Mouse (Mus musculus): ENCODE data around the gene Olfr1396. TPM values are rescaled to one million over a fixed set of nuclear protein-coding genes. Genes with fewer than 3 reads are reported as not detected.

Olfr1396 gene
- polyA plus RNA-seq, 1 experiment from 2014 or later, result not detected

DNA sequence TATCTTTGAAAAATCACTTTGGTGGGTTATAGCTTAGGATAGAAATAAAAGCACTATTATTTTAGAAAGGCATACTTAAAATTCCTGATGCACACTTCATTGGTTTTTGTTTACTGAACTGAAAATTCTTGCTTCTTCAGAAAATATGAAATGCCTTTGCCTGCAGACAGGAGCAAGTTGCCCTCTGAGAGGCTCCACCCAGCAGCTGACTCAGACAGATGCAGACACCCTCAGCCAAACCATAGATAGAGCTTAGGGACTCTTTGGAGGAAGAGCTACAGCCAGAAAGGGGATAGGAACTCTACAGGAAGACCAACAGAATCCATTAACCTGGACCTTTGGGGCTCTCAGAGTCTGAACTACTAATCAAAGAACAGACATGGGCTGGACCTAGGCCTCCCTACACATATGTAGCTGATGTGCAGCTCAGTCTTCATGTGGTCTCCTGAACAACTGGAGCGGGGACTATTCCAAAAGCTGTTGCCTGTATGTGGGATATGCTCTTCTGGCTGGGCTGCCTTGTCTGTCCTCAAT, 22.6 kb downstream of the Olfr1396 start:
- Histone ChIP-seq H3K4me3 (ENCODE audit: low read depth, low read length) (no peak overlapping the region), H3K9ac (ENCODE audit: low read length) (no peak overlapping the region), H3K9me3 (ENCODE audit: control insufficient read depth, low read length) (no peaks in the 10 kb centered on the region), H3K4me2 (no peak overlapping the region), H3K27me3 (ENCODE audit: control insufficient read depth, insufficient read depth, low read length) (no peaks in the 10 kb centered on the region), H3K4me1 (ENCODE audit: control insufficient read depth, insufficient read depth, low read length) (no peaks in the 10 kb centered on the region; the same call in 1 of the 2 replicates), H3K36me3 (ENCODE audit: control insufficient read depth, insufficient read depth, low read length) (no peaks in the 10 kb centered on the region), H3K27ac (ENCODE audit: low read depth, low read length) (no peak overlapping the region)
- WGBS, result 92% methylated on average over 1 of the region's 1 CpGs
- no peak for DNase-seq (ENCODE audit: low spot score, missing footprints)
- no peak for ATAC-seq (ENCODE audit: low FRiP score)

DNA sequence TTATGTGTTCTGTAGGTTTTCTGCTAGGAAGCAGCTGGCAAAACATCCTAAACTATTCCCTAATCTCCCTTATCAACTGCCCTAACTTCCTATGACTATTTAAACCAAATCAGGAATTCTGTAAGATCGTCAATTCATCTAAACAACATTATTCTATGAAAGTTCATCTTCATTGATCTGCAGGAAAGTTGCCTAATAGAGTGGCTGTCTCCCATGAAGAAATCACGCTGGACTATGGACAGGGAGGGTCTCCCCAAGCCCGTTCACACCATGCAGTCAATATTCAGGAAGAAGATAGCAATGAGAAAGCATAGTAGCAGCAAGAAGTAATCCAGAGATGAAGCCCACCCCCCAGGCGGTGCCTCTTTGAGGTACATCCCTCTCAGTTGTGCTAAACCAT, 23.5 kb downstream of the Olfr1396 start:
- Histone ChIP-seq H3K9me3 (ENCODE audit: control insufficient read depth, low read length) (no peaks in the 10 kb centered on the region), H3K27me3 (ENCODE audit: control insufficient read depth, insufficient read depth, low read length) (no peaks in the 10 kb centered on the region)

DNA sequence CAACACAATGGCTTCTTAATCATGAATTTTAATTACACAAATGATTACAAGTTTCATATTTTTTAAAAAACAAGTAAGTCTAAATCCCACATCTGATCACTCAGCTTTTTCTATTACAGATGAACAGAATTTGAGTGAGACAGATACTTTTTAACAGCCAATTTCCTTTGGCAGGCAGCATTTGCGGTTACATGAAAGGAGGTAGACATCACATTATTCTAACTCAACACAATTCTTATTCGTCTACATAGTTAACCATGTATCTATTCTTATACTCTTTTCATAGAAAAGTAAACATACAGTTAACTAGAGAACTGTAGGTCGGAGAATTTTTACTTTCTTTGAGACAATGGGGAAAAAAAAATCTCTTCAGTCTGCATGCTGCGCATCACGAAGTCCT, 24.1 kb downstream of the Olfr1396 start:
- H3K4me1 ChIP-seq (ENCODE audit: control insufficient read depth, insufficient read depth, low read length), result no peaks in the 10 kb centered on the region; the same call in 1 of the 2 replicates
- WGBS, result 94% methylated on average over 5 of the region's 5 CpGs
- H3K9me3 ChIP-seq (ENCODE audit: control insufficient read depth, low read length), result no peaks in the 10 kb centered on the region
- no peak overlapping the region for H3K27ac ChIP-seq (ENCODE audit: low read depth, low read length)
- H3K9ac ChIP-seq (ENCODE audit: low read length), result no peak overlapping the region
- H3K4me2 ChIP-seq, result no peak overlapping the region
- H3K27me3 ChIP-seq (ENCODE audit: control insufficient read depth, insufficient read depth, low read length), result no peaks in the 10 kb centered on the region
- no peaks in the 10 kb centered on the region for H3K36me3 ChIP-seq (ENCODE audit: control insufficient read depth, insufficient read depth, low read length)
- ATAC-seq (ENCODE audit: low FRiP score), result no peak
- no peak overlapping the region for H3K4me3 ChIP-seq (ENCODE audit: low read depth, low read length)
- DNase-seq (ENCODE audit: low spot score, missing footprints), result no peak

More for the DNA sequence above, 23.5 kb downstream of the Olfr1396 start:
- H3K27ac ChIP-seq (ENCODE audit: low read depth, low read length), result no peak overlapping the region
- H3K36me3 ChIP-seq (ENCODE audit: control insufficient read depth, insufficient read depth, low read length), result no peaks in the 10 kb centered on the region
- no peak overlapping the region for H3K9ac ChIP-seq (ENCODE audit: low read length)
- ATAC-seq (ENCODE audit: low FRiP score), result no peak
- no peaks in the 10 kb centered on the region; the same call in 1 of the 2 replicates for H3K4me1 ChIP-seq (ENCODE audit: control insufficient read depth, insufficient read depth, low read length)
- H3K4me2 ChIP-seq, result no peak overlapping the region
- no peak overlapping the region for H3K4me3 ChIP-seq (ENCODE audit: low read depth, low read length)
- WGBS, result 70% methylated on average over 4 of the region's 4 CpGs
- no peak for DNase-seq (ENCODE audit: low spot score, missing footprints)

GRCm38 (mm10) chr11:49089735-49090507, 24.8 kb downstream of the Olfr1396 start:
- H3K27ac ChIP-seq (ENCODE audit: low read depth, low read length), result no peak overlapping the region
- no peaks in the 10 kb centered on the region; the same call in 1 of the 2 replicates for H3K4me1 ChIP-seq (ENCODE audit: control insufficient read depth, insufficient read depth, low read length)
- H3K27me3 ChIP-seq (ENCODE audit: control insufficient read depth, insufficient read depth, low read length), result no peaks in the 10 kb centered on the region
- no peak overlapping the region for H3K4me3 ChIP-seq (ENCODE audit: low read depth, low read length)
- DNase-seq (ENCODE audit: low spot score, missing footprints), result no peak
- H3K4me2 ChIP-seq, result no peak overlapping the region
- 87% methylated on average over 3 of the region's 3 CpGs for WGBS
- no peak for ATAC-seq (ENCODE audit: low FRiP score)
- H3K9ac ChIP-seq (ENCODE audit: low read length), result no peak overlapping the region
- H3K9me3 ChIP-seq (ENCODE audit: control insufficient read depth, low read length), result no peaks in the 10 kb centered on the region
- H3K36me3 ChIP-seq (ENCODE audit: control insufficient read depth, insufficient read depth, low read length), result no peaks in the 10 kb centered on the region

GRCm38 (mm10) chr11:49088990-49089652, 25.6 kb downstream of the Olfr1396 start:
- H3K36me3 ChIP-seq (ENCODE audit: control insufficient read depth, insufficient read depth, low read length), result no peaks in the 10 kb centered on the region
- no peaks in the 10 kb centered on the region for H3K9me3 ChIP-seq (ENCODE audit: control insufficient read depth, low read length)
- WGBS, result 88% methylated on average over 5 of the region's 5 CpGs

DNA sequence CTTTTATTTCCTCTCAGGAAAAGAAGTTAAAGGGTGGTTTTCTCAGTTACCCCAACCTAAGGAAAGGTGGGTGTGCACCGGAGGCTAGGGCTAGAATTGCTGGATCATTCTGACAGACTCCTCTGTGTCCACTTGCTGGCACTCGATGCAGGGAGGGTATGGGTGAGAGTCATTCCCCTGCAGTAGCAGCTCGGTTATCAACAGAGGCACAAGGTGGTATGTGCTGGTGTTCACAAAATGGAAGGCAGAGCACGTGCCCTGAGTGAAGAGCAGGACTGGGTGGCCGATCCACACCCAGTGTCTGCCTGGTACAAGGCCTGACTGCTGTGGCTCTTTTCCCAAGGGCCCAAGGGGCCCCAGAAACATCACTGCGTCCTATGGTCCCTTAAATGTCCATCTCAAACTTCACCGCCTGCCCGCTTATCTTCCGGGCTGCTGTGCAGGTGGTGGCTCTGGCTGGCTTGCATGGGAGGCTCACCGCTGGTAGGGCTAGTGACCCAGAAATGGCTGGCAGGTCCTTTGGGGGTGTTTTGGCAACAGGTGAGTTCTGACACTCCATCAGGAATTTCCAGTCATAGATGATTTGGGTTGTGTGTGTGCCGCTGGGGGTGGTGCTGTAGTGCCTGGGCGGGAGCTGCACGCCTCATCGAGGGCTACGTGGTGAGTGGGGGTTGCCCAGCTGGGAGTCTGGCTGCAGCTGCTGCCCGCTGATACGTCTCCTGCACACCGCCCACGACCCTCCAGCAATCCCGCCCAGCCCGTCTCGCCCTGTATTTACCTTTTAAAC, 26.7 kb downstream of the Olfr1396 start:
- ATAC-seq (ENCODE audit: low FRiP score) (peak; percentile 64; the same call in 1 of the 2 replicates), DNase-seq (ENCODE audit: low spot score, missing footprints) (no peak)
- H3K4me3 ChIP-seq (ENCODE audit: low read depth, low read length), result no peak overlapping the region
- H3K27ac ChIP-seq (ENCODE audit: low read depth, low read length), result no peak overlapping the region
- no peaks in the 10 kb centered on the region; the same call in 1 of the 2 replicates for H3K4me1 ChIP-seq (ENCODE audit: control insufficient read depth, insufficient read depth, low read length)
- no peak overlapping the region for H3K9ac ChIP-seq (ENCODE audit: low read length)
- WGBS, result 44% methylated on average over 22 of the region's 22 CpGs
- H3K9me3 ChIP-seq (ENCODE audit: control insufficient read depth, low read length), result no peaks in the 10 kb centered on the region
- H3K4me2 ChIP-seq, result no peak overlapping the region
- no peaks in the 10 kb centered on the region for H3K27me3 ChIP-seq (ENCODE audit: control insufficient read depth, insufficient read depth, low read length)
- H3K36me3 ChIP-seq (ENCODE audit: control insufficient read depth, insufficient read depth, low read length), result no peaks in the 10 kb centered on the region

More at GRCm38 (mm10) chr11:49088990-49089652, 25.6 kb downstream of the Olfr1396 start:
- ATAC-seq (ENCODE audit: low FRiP score) (no peak), DNase-seq (ENCODE audit: low spot score, missing footprints) (no peak)
- no peak overlapping the region for H3K4me2 ChIP-seq
- no peak overlapping the region for H3K4me3 ChIP-seq (ENCODE audit: low read depth, low read length)
- no peaks in the 10 kb centered on the region; the same call in 1 of the 2 replicates for H3K4me1 ChIP-seq (ENCODE audit: control insufficient read depth, insufficient read depth, low read length)
- no peak overlapping the region for H3K27ac ChIP-seq (ENCODE audit: low read depth, low read length)
- H3K27me3 ChIP-seq (ENCODE audit: control insufficient read depth, insufficient read depth, low read length), result no peaks in the 10 kb centered on the region
- no peak overlapping the region for H3K9ac ChIP-seq (ENCODE audit: low read length)

- H3K4me1 ChIP-seq (ENCODE audit: control insufficient read depth, insufficient read depth, low read length), result no peaks in the 10 kb centered on the region; the same call in 1 of the 2 replicates
- WGBS, result 83% methylated on average over 6 of the region's 6 CpGs
- DNase-seq (ENCODE audit: low spot score, missing footprints) (no peak), ATAC-seq (ENCODE audit: low FRiP score) (no peak)
- H3K4me2 ChIP-seq, result no peak overlapping the region
- no peaks in the 10 kb centered on the region for H3K27me3 ChIP-seq (ENCODE audit: control insufficient read depth, insufficient read depth, low read length)
- H3K9ac ChIP-seq (ENCODE audit: low read length), result no peak overlapping the region
- no peak overlapping the region for H3K4me3 ChIP-seq (ENCODE audit: low read depth, low read length)
- no peaks in the 10 kb centered on the region for H3K36me3 ChIP-seq (ENCODE audit: control insufficient read depth, insufficient read depth, low read length)
- H3K27ac ChIP-seq (ENCODE audit: low read depth, low read length), result no peak overlapping the region
- no peaks in the 10 kb centered on the region for H3K9me3 ChIP-seq (ENCODE audit: control insufficient read depth, low read length)
Observed at GRCm38 (mm10) chr11:49086858-49087361, 27.8 kb downstream of the Olfr1396 start.

GRCm38 (mm10) chr11:49084875-49085274, 29.8 kb downstream of the Olfr1396 start:
- ATAC-seq (ENCODE audit: low FRiP score) (no peak), DNase-seq (ENCODE audit: low spot score, missing footprints) (no peak)
- Histone ChIP-seq H3K4me3 (ENCODE audit: low read depth, low read length) (no peak overlapping the region), H3K4me1 (ENCODE audit: control insufficient read depth, insufficient read depth, low read length) (no peaks in the 10 kb centered on the region; the same call in 1 of the 2 replicates), H3K4me2 (no peak overlapping the region), H3K36me3 (ENCODE audit: control insufficient read depth, insufficient read depth, low read length) (no peaks in the 10 kb centered on the region), H3K27ac (ENCODE audit: low read depth, low read length) (no peak overlapping the region), H3K27me3 (ENCODE audit: control insufficient read depth, insufficient read depth, low read length) (no peaks in the 10 kb centered on the region), H3K9me3 (ENCODE audit: control insufficient read depth, low read length) (no peaks in the 10 kb centered on the region), H3K9ac (ENCODE audit: low read length) (no peak overlapping the region)
- 47% methylated on average over 3 of the region's 3 CpGs for WGBS

All from midbrain, embryonic 11.5 days (tissue).